Mouse (Mus musculus) MEL-GATA-1-ER (cell line): ENCODE data around the gene Spats2l.

Experiments
- DNase-seq: peaks from one replicate; pipeline ENCODE4 v3.0.0-alpha.2; 2012; ENCODE audit warnings: low read depth; ENCODE audit errors: extremely low read depth

Spats2l gene

GRCm38 (mm10) chr1:57889803-57890202 is 115.8 kb downstream of the Spats2l start:
- no peak for DNase-seq

- DNase-seq: no peak
Observed at GRCm38 (mm10) chr1:57890259-57890902, 116.4 kb downstream of the Spats2l start.

DNA sequence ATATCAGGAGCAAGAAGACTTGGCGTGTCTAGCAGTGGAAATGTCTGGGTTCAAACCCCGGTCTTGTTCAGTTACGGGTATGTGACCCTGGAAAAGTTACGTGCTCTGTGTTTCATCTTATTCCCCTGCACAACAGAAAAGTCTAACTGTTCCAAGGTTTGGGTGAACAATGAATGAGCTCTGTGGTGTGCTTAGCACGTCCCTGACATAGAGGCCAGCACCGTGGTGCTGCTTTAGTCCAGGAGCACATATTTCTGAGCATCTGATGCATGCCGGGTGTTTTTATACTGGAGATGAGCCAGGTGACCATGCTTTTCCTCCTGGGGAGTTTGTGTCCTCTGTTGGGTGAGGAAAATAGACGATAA is 116.9 kb downstream of the Spats2l start:
- DNase-seq: no peak

DNA sequence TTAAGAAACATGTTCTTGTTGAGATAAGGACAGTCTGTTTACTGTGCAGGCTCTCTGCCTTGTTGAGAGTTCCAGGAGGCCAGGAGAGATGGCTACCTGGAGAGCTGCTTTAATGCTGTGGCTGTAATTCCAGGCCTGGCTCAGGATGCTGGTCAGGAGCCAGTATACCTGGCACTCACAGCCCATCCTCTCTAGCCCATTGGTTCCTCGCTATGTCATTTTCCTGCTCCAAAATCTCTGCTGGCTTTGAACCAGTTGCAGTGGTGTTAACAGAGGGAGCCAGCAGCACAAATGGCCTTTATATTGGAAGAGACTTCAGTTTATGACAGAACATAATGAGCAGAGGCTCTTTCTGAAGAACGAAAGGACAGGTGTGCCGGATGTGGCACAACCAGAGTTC is 127.5 kb downstream of the Spats2l start:
- DNase-seq: no peak

- DNase-seq: no peak
Observed at GRCm38 (mm10) chr1:57903793-57904192, 129.8 kb downstream of the Spats2l start.

- DNase-seq: no peak
Observed at GRCm38 (mm10) chr1:57905912-57906311, 131.9 kb downstream of the Spats2l start.

- DNase-seq: no peak
Observed at GRCm38 (mm10) chr1:57906312-57906711, 132.3 kb downstream of the Spats2l start.

DNA sequence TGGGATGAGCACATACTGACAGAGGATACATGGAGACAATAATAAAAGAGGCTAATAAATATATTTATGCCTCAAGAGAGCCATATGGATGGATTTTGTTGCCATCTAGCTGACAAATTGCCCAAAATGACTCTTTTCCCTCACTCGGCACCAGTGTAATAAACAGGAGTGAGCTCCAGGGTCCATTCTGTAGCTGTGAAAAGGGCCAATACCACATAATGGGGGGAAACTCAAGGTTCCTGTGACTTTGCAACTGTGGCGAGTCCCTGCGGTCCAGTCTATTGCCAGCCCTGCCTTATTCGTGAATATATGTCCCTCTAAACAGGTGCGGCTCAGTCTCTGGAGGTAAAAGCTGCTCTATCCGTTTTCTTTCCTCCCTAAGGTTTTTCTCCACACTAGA is 137.6 kb downstream of the Spats2l start:
- DNase-seq: no peak

- DNase-seq: no peak
Observed at GRCm38 (mm10) chr1:57917342-57917741, 143.4 kb downstream of the Spats2l start.

DNA sequence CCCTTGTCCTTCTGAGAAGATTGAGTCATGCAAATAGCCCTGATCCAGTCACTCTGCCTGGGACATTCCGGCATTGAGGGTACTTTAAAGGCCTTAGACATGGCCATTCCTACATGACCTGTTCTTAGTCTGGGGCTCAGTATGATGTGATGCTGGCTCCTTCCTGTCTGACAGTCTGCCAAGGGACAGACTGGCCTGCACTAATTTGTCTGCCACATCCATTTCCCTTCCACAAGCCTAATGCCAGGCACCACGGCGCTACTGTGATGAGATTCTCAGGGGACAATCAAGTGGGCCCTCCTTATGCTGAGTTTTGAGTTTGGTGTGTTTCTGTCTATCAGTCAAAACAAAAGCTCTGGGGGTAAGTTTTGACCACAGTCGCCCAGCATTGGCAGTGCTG is 144.6 kb downstream of the Spats2l start:
- no peak for DNase-seq

- DNase-seq: no peak
Observed at GRCm38 (mm10) chr1:57934287-57934686, 160.3 kb downstream of the Spats2l start.

GRCm38 (mm10) chr1:57940691-57941090 is 166.7 kb downstream of the Spats2l start:
- DNase-seq: no peak

DNA sequence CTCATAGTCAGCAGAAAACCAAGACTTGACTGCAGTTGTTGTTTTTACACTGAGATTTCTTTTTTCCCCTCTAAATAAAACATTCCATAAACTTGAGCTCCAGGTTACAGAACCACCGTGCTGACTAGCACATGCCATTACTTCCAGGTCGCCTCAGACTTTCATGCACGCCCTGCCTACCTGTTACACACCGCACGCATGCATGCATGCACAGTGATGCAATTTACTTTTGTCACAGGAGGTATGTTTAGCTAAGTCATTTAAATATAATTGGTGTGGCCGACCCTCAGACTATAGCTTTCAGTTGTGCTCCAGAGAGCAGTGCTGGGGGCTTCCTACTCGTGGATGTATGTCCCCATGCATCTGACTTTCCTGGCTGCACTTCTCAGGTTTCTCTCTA is 167.1 kb downstream of the Spats2l start:
- no peak for DNase-seq

DNA sequence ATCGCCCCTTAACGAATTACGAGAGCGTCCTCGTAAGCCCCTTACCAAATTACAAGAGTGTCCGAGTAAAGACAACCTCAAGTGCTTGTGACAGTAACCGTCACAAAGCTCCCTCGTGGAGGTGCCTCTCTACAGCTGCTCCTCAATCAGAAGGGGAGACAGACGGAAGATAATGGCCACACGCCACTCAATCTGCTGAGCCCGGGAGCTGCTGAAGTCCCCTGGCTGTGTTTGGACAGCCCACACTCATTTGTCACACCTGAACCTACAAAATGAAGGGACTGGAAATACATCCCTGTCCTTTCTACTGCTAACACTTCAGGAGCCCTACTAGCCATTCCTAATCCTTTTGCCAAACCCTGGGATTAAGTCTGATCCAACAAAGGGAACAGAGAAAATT is 167.8 kb downstream of the Spats2l start:
- DNase-seq: no peak

DNA sequence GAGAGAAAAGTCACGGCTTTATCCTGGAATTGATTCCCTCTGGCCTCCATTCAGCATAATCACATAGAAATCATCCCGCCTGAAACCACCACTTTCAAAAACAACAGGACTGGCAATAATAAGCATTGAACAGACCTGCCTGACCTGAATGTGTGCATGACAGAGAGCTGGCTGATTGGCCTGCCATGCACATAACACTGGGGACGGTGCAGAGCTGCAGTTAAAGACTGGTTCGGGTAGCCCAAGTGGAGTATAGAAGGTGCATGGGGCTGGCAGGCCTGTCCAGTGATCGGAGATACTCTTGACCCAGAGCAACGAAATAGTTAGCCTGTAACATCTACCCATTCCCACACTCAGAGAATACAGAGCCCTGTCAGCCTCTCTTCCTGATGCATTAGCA is 168.3 kb downstream of the Spats2l start:
- no peak for DNase-seq

DNA sequence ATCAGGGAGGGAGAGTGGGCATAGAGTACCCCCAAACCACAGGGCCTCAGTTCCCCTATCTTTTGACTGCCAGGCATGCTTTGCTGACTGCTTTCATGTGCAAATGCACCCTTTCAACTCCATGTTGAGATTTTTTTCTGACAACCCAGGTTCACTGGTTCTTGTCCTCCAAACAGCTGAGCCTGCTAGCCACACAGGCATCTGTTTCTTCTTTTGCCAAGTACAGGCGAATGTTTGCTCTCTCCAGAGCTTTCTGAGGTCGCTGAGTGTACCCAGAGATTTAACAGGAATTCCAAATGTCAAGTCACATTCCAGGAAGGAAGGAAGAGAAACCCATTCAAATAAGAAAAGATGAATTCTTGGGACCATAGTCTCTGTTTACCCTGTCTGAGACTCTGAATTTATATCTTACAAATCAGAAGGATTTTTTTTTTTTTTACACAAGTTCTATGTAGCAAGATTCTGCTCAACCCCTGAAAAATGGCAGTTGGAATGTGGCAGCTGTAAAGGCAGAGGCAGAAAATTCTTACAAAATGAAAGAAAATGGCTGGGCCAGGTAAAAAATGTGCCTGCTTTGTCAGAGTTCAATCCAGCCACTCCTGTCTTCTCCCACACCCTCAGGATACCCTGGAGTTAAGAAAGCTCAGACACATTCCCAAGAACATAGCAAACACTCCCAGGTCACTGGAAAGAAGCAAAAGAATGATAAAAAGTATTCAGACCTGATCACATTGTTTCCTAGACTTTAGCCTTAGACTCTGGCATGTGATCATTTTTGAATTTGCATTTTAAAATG is 173.8 kb downstream of the Spats2l start:
- no peak for DNase-seq

DNA sequence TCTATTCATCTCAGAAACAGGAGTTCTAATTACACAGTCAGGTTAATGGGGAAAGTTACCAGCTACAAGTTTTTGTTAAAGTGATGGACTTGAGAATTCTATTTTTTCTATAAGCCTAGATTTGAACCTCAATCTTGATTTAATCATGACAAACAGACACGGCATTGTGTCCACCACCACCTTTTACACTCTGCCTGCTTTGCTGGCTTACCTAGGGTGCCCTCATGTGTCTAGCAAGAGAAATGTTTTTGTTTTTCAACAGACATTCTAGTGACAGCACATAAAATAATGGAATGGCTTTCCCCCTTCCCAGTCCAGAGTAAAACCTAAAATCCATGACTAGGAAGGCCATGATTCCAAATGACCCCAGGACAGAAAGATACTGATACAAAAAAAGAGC is 175.2 kb downstream of the Spats2l start:
- DNase-seq: no peak

DNA sequence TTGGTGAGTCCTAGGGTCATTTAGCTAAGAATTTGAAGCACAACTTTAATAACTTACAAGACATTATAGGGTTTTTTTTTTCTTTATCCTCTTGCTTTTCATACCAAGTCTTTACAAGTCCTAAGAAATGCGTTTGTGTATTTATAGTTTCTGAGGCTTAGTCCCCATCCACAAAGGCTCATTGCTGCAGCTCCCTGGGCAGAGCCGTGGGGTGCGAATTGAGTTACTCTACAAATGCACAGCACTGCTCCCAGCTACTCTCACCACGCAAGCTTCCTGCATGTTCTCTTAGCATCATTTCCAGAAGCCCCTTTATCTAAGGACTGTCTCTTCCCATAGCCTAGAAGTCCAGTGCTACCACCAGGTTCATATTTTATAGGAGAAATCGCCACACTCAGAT is 175.8 kb downstream of the Spats2l start:
- DNase-seq: no peak

GRCm38 (mm10) chr1:57952509-57952908 is 178.5 kb downstream of the Spats2l start:
- DNase-seq: no peak

DNA sequence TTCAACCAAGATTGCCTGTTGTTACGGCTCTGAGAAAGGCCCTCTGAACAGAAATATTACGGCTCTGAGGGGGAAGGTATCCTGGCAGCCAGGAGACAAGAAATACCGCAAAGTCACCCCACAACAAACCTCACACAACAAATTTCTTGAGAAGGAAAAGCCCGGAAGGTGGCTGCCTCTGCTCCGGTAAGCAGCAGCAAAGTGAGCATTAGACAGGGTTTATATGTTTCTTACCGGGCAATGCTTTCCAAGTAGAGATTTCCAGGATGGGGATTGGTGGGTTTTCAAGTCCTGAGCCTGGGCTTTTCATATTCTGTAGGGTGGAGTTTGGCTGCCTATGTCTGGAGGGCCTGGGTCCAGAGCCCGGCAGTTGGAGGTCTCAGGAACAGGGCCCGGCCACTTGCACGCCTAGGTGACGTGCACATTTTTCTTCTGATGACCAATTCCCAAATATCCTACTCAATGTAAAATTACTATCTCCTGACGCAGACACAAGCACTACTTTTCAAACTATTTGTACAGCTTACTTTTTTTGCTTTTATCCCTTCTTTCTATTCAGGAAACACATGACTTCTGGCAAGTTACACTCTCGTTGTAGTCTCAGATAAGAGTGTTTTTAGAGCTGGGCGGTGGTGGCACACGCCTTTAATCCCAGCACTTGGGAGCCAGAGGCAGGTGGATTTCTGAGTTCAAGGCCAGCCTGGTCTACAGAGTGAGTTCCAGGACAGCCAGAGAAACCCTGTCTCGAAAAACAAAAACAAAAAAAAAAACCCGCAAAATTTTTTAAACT is 179.8 kb downstream of the Spats2l start:
- DNase-seq: peak; percentile 68

GRCm38 (mm10) chr1:57954376-57954765 is 180.4 kb downstream of the Spats2l start:
- no peak for DNase-seq

- no peak for DNase-seq
Observed at GRCm38 (mm10) chr1:57955774-57956173, 181.8 kb downstream of the Spats2l start.
